Mouse (Mus musculus) cortical plate, adult 2 months (tissue): ENCODE measurements around the gene Wdr66.

ENCODE experiments used
- CTCF ChIP-seq: fragments of 200-500 bp; IDR thresholded peaks from 2 replicates; pipeline ENCODE4 v1.5.1; 2011; ENCODE audit warnings: mild to moderate bottlenecking, control low read depth, low read length; ENCODE audit not compliant: insufficient read depth; ENCODE audit errors: extremely low read depth
- POLR2A ChIP-seq: fragments of 200-500 bp; IDR thresholded peaks from 2 replicates; pipeline ENCODE4 v1.6.1; 2011; ENCODE audit warnings: mild to moderate bottlenecking, low read length, control low read depth; ENCODE audit not compliant: insufficient read depth; ENCODE audit errors: extremely low read depth

- no peak for TF ChIP-seq POLR2A
- no peak for TF ChIP-seq CTCF
These were observed 105.4 kb downstream of the Wdr66 start for GRCm38 (mm10) chr5:123357253-123357652.
